27 mouse cellular contexts compared by ENCODE assay signal in the genomic region with DNA sequence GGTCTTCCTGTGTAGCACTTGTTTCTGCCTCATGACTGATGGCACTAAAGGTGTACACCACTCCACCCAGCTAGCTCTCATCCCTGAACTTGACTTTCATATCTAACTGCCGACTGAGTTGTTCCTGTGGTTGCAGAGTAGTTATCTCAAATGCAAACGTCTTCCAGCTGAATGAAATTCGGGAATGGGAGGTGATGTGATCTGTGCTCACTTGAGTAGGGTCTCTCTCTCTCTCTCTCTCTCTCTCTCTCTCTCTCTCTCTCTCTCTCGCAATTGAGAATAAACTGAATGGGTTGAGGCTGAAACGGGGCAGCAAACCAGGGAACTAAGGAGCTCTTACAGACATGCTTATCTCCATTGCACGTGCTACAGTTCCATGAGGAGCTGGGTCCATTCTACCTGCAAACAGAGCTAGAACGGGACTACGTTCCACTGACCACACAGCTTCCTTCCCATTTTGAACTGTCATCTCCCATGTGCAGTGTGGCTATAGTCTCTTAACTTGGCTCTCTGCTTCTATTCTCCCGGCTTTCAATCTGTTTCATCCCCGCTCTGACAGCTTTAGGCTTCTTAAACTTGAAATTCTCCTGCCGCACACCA. TPM values are rescaled to one million over a fixed set of nuclear protein-coding genes. Genes with fewer than 3 reads are reported as not detected.
"Had no signal": no experiment of that assay in that cellular context is flagged by ENCODE, and none has a peak within 500 bp of the region (broad histone marks: within the 10 kb centered on the region; RNA-seq: fewer than 3 reads in every experiment).

No protein-coding gene starts in this region.

- H3K4me2 ChIP-seq: embryonic facial prominence, embryonic 12.5 days; embryonic facial prominence, embryonic 13.5 days; embryonic facial prominence, embryonic 15.5 days; forebrain, embryonic 12.5 days; forebrain, embryonic 13.5 days; forebrain, embryonic 15.5 days had no signal

- H3K27me3 ChIP-seq: embryonic facial prominence, embryonic 12.5 days; embryonic facial prominence, embryonic 13.5 days; embryonic facial prominence, embryonic 15.5 days; forebrain, embryonic 12.5 days; forebrain, embryonic 13.5 days; forebrain, embryonic 15.5 days had no signal

- H3K4me3 ChIP-seq: embryonic facial prominence, embryonic 10.5 days; embryonic facial prominence, embryonic 12.5 days; embryonic facial prominence, embryonic 13.5 days; embryonic facial prominence, embryonic 15.5 days; erythroblast, embryonic 14.5 days; forebrain, embryonic 10.5 days; forebrain, embryonic 12.5 days; forebrain, embryonic 13.5 days; forebrain, embryonic 15.5 days; gastrocnemius, adult 2 months; heart, adult 2 months; heart, embryonic 10.5 days had no signal

- H3K27ac ChIP-seq: embryonic facial prominence, embryonic 10.5 days; embryonic facial prominence, embryonic 12.5 days; embryonic facial prominence, embryonic 13.5 days; embryonic facial prominence, embryonic 15.5 days; forebrain, embryonic 10.5 days; forebrain, embryonic 12.5 days; forebrain, embryonic 13.5 days; forebrain, embryonic 15.5 days; gastrocnemius, adult 2 months; heart, adult 2 months; heart, embryonic 10.5 days had no signal

- H3K9ac ChIP-seq: embryonic facial prominence, embryonic 12.5 days; embryonic facial prominence, embryonic 13.5 days; embryonic facial prominence, embryonic 15.5 days; forebrain, embryonic 12.5 days; forebrain, embryonic 13.5 days; forebrain, embryonic 15.5 days; forebrain, postnatal 0 days had no signal

- H3K36me3 ChIP-seq: embryonic facial prominence, embryonic 10.5 days; embryonic facial prominence, embryonic 12.5 days; embryonic facial prominence, embryonic 13.5 days; embryonic facial prominence, embryonic 15.5 days; forebrain, embryonic 10.5 days; forebrain, embryonic 12.5 days; forebrain, embryonic 15.5 days; heart, embryonic 10.5 days had no signal

- ATAC-seq: forebrain, embryonic 13.5 days; forebrain, embryonic 14.5 days; forebrain, embryonic 15.5 days; forebrain, embryonic 16.5 days; forebrain, postnatal 0 days had no signal

- H3K4me1 ChIP-seq: embryonic facial prominence, embryonic 12.5 days; embryonic facial prominence, embryonic 13.5 days had no signal

- H3K9me3 ChIP-seq: embryonic facial prominence, embryonic 12.5 days; embryonic facial prominence, embryonic 13.5 days; embryonic facial prominence, embryonic 15.5 days; forebrain, embryonic 12.5 days; forebrain, embryonic 13.5 days; forebrain, embryonic 15.5 days; heart, embryonic 10.5 days had no signal

- DNase-seq: cerebellum, adult 9-11 months; cerebellum, postnatal 10 days; cerebellum, postnatal 14 days; cerebellum, postnatal 25 days; cerebellum, postnatal 36 days; embryo, embryonic 11 days; forebrain, postnatal 0 days; gastrocnemius, adult 2 months; gastrocnemius, postnatal 10 days; gastrocnemius, postnatal 14 days; gastrocnemius, postnatal 25 days; gastrocnemius, postnatal 36 days; heart, adult 11 months; heart, adult 18-20 months; heart, adult 2 months had no signal

RNA-seq across cellular contexts. Expression of a gene that starts 50.2 kb away (rescaled TPM):
- polyA plus RNA-seq: erythroblast, embryonic 14.5 days had no signal
